Mouse (Mus musculus) granulocyte monocyte progenitor cell, adult 5-6 weeks (primary cell): Measurements from ENCODE around the gene Gata5. TPM values are rescaled to one million over a fixed set of nuclear protein-coding genes. Genes with fewer than 3 reads are reported as not detected.

Source experiments
- ATAC-seq: replicated peaks from 2 replicates; pipeline ENCODE4 v1.8.0; 2016; ENCODE audit warnings: mild to moderate bottlenecking, moderate TSS enrichment, inconsistent platforms; ENCODE audit not compliant: poor library complexity, severe bottlenecking
- total RNA-seq, 2 experiments: library from RNA; stranded (forward) in 1 of 2; stranded (reverse) in 1 of 2; fragments of 200-712, 200-1000 nt in 1 of 2; fragments of >200 nt in 1 of 2; fragmentation: Nextera tagmentation in 1 of 2; gene quantifications; 2 replicates each; pipeline ENCODE4 v1.2.3; 2014 to 2017

Gata5 gene
- total RNA-seq (2014; fragmentation: Nextera tagmentation) (not detected in 2 replicates), total RNA-seq (2017) (not detected in 2 replicates)

DNA sequence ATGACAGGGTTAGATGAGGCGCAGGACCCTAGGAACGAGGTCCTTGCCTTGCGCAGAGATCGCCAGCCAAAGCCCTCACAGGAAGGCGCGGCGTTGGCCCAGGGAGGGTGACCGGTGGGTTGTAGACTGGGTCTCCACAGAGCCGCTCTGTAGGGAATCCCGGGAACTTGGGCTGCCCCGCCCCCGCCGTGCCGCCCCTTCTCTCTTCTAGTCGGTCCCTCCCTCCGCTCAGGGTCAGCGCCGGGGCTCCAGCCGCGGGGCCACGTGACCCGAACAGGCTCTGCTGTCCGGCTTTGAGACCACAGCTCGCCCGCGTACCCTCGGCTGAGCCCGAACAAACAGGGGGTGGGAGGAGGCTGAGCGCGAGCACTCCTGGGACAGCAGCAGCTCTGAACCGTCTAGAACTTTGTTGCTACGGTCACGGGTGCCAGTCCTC lies at the start of gene Gata5:
Gene Gata5 (minus strand): TSS at position 149 of the 436 bp plus-strand sequence.
- 0 out of 2 replicates have a peak, but pooled peaks have one; percentile 10 for ATAC-seq

DNA sequence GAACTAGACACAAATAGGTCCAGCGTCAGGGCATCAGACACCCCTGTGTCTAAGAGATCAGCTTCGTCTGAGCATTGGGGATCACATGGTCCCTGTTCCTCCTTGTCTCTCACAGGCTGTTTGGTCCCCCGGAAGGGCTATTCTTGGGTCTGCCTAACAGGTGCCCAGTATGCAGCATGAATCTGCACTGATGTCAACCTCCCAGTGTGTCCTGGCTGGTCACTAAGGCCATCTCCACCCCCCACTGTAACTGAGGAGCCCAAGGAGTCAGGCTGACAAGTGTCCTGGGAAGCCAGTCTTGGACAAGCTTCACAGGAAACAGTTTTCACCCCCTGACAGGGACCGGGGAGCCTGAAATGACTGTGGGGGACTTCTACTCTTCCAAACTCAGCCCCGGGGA lies 42.2 kb upstream of the Gata5 start:
- no peak for ATAC-seq

DNA sequence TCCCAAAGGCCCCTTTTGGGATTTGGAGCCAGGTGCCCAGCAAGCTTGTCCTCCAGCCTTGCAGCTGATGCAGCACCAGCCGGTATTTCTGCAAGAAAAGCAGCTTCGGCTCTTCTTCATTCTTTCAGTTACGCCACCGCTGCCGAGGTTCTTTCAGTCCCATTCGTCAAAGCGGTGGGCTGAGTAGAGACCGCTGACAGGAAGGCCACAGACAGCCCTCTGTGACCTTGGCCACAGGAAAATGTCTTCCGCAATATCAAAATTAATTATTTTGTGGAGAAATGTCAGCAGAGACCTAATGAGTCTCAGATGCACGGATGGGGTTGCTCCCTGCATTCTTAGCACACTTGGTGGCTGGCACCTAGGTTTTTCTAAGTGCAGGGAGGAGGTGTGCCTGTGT lies 38.8 kb upstream of the Gata5 start:
- no peak for ATAC-seq

DNA sequence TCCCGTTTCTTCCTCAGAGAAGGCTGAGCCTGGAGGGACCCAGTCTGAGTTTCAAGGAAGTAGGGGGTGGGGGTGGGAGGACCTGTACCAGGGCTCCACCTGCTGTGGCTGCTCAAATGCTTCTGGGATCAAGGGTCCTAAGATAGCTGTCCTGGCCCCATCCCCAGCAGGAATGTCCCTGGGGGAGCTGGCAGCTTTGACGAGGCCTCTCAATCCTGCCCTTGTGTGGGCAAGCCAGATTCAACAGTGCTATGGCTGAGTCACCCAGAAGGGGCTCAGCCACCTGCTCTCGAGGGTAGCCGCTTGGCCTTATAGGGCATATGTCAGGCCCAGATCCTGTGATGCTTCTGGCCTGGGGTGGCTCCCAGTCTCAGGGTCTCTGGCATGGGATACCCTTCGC lies 33.9 kb upstream of the Gata5 start:
- ATAC-seq: no peak

DNA sequence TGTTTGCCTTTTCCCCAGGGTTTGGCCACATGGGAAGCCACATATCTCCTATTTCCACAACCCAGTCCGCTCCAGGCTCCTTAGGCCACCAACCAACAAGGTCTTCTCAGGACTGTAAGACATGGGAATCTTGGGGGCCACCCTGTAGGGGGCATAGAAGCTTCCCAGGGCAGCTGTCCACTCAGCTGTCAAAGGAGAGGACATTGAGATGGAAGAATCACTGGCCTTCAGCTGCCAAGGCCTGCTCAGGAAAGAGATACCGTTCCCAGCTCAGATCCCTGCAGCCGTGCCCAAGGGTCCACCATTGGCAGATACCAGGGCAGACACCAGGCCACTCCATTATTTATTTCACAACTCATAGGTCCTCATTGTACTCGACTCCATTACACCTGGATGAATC lies 32.9 kb upstream of the Gata5 start:
- ATAC-seq: no peak

DNA sequence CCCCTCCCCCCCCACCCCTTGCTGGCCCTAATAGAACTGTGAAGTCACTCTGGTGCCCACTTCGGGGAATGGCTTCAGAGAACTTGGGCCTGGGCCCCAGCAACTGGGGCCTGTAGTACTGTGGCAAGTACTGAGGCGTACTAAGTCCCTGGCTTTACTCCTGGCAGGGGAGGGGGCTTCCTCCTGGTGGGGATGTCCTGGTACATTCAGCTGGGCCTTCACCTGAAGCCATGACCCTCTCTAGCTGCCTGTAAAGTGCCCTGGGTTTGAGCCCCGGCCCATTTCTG lies 28.9 kb upstream of the Gata5 start:
- no peak for ATAC-seq

DNA sequence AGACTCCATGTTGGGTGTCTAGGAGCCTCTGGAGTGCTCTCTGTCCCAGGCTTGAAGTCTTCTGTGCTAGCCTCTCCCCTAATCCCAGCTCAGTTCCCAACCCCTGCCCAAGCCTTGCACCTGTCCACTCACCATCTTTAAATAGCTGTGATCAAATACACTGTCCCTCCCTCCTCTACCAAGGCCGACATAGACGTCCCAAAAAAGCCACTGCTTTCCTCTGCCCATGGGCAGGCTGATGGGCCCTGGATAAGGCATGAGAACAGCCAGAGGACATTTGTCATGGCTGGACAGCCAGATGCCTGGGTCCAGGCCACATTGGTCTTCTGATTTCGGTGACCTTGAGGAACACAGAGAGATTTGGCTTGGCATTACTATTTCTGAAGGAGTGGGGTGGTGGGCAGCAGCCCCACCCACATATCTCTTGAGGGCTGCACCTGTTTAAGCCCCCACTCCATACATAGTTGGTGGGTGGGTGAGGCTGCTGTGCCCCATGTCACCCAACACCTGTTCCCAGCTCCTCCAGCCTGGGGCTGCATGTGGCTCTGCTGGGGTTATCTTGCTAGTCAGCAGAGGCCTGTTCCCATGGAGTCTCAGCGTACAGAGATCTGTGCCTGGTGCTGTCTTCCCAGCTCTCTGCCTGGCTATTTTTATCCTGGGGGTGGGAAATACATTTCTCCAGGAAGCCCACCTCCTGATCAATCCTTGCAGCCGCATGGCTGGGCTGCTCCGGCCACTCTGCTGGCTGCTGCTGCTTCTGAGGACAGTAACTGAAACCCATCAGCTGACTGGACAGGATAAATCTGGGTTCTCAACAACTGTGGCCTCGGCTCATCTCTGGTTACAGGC lies 28.3 kb upstream of the Gata5 start:
- no peak for ATAC-seq

DNA sequence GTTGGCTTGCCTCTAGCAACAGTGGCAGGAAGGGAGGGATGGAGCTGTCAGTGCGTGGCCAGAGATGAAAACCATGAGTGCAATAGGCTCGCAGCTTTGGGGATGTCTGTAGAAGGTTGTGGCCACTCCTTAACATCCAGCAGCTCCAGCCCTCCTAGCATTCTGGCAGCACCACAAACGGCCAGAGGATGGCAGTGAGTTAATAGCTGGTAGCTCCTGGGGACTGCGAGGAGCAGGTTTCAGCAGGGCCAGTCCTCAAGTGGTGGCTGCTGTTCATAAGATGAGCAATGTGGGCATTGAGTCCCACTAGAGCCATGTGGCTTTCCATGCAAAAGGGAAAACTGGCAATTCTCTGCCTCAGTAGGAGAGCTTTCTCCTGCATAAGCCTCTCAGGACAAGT lies 24.6 kb upstream of the Gata5 start:
- no peak for ATAC-seq

DNA sequence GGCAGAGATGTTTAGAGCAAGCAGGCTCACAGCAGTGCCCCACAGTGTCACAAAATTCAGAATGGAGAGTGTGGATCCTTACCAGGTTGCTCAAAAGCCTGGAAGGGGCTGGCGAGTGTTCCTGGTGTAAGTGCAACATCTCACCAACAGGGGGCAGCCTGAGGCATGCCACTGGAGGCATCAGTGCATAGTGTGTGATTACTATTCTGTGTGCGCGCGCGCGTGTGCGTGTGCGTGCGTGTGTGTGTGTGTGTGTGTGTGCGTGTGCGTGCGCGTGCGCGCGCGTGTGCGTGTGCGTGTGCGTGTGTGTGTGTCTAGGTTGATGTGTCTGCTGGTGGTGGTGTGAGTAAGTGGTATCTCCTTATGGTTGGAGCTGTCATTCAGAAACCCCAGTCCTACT lies 18.8 kb upstream of the Gata5 start:
- peak; percentile 88 for ATAC-seq

DNA sequence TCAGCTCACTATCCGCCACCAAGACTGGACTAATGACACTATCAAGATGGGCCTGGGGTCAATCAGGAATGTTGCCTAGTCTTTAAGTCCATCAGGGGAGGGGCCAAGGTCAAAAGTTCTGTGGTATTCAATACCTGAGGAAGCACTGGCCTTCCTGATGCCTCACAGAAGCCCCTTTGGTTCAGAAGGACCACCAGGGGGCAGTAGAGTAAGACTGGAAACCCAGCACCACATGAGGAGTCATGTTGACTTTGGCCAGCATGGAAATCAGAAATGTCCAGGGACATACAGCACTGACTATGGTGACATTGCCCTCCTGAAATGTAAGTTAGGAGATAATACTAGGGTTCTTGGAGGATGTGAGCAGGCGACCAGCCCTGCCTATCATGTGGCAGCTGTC lies 16.2 kb upstream of the Gata5 start:
- peak; percentile 40 for ATAC-seq

DNA sequence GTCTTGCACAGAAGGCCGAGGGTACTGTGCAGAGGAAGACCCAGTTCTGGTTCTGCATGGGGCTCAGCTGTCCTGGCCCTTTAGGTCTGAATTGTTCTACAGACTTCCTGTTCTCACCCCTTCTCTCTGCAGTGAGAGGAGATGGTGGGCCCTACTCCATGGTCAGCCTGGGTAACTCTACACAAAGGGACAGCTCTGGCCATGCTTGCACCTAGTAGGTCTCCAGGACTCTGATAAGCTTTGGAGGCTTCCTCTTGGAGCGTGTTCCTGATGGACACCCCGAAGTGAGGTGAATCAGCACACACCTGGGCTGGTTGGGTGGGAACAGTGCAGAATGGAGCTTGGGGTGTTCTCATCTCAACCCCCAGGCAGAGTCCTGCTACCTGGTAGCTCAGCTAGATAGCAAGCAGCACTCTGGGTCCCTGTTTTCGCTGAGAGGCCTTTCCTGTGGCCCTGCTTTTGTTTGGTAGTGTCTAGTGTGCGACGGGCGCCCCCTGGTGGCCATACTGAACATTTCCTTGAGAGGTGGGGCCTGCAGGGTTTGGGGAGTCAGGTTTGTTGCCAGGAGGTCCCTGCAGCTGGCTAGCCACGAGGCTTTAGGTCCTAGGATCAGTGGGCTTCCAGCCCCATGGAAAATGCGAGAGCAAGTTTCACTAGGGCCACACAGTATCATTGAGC lies 12.5 kb upstream of the Gata5 start:
- peak; percentile 83 for ATAC-seq

DNA sequence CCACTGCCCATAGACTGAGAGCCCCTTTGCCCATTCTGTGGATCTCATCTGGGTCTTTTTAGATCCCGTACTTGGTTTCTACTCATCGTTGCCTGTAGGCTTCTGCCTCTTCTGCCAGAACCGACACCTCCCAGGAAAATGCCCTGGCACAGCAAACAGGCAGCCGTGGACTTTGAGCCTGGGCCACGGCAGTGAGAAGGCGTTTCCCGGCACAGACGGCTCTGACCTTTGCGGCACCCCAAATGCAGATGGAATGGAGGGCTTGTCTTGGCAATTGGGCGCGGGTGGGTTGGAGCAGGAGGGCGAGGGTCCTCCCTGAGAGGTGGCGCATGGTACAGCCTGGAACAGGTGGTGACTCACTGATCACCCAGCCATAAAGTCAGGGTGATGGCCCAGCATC lies 8.6 kb upstream of the Gata5 start:
- no peak for ATAC-seq

DNA sequence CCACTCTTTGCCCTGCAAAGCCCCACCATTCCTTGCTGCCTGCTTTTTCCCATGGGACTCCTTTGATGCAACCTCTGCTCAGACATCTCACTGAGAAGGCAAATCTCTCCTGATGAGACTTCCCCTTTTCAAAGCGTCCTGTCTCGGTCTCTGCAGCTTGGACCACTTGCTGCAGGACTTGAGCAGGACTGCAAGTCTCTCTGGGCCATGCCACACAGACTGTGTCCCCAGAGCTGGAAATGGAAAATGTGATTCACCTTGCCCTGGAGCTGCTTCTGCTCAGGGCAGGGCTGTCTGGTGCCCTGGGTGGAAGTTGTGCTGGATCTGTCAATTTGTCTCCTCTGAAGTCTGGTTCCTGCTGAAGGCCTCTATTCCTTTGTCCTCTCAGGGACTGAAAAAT lies 7.7 kb upstream of the Gata5 start:
- ATAC-seq: no peak; the same call in 1 of the 2 replicates

DNA sequence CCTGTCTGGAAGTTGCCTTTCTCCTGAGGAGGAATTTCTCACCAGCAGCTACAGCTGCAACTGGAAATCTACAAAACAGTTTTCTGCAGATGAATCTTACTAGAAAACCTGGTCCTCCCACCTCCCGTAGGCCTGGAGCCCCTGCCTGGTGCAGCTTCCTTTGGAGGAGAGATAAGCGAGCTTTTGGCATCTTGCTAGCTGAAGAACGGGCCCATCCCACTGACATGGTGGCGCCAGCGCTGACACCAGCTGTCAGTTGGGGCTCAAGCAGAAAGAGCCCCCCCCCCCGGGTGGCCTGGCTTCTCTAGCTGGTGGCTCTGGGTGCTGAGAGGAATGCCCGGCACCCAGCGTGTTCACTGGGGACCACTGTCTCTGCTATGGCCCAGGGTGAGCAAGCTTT lies 6.7 kb upstream of the Gata5 start:
- ATAC-seq: no peak

DNA sequence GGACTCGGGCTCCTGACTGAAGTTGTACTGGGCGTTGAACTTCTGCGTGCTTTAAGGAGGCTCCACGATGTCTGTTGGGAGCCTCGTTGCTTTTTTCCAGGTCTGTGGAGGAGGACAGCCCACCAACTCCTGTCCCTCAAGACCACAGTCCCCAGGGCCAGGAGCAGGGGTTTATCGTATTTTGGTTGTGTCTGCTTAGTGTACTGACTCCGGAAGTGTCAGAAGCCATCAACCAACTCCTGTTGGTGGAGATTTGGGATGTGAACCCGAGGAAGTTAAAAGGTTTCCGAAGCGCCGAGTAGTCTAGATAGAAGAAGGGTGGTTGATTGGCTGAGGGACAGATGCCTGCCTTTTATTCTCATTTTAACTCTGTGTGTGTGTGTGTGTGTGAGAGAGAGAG lies 5.4 kb upstream of the Gata5 start:
- ATAC-seq: no peak

DNA sequence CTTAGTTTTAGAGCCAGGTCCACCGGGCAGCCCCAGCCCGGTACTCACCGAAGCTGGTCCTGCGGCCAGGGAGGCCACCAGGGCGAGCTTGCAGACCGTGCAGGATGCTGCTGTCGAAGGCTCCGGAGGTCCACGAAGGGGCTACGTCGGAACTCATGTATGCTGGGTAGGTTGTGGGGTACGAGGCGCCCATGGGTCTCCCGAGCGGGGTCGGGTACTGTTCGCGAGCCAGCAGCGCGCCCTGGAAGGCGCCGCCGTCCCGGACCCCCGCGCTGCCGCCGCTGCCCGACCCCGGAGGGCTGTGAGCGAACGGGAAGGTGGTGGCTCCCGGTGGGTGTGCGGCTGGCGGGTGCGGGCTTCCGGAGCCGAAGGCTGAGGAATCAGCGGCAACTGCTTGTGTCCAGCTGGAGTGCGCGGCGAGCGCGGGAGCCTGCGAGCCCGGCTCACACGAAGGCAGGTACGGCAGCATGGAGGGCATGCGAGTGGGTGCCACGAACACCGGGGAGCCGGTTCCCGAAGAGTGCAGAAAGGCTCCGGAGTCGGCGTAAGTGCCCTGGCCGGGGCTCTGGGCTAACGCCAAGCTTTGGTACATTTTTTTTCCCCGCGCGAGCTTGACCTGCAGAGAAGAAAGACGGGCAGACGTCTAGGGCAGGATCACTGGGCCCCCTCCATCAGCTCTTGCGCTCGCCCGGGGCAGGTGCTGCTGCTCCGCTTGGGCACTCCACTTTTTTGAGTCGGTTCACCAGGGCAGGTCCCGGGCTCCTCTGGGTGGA lies 535 bp downstream of the Gata5 start:
- no peak for ATAC-seq

DNA sequence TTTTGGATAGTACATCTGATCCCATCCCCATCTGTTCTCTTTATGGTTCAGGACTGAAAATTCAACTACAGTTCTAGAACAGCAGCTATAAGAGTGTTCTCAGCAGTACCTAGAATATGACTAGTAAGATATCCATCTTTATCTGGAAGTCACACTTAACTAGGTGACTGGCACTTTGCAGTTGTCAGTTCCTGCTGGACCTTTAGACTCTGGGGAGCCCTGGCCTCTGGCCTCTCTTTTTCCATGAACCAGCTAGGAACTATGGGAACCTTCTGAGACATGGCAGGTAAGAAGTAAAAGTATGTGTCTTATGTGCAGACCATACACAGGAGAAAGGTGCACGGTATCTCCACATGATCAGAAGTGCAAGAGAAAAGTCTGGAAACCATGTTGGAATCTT lies 5.0 kb downstream of the Gata5 start:
- no peak for ATAC-seq

DNA sequence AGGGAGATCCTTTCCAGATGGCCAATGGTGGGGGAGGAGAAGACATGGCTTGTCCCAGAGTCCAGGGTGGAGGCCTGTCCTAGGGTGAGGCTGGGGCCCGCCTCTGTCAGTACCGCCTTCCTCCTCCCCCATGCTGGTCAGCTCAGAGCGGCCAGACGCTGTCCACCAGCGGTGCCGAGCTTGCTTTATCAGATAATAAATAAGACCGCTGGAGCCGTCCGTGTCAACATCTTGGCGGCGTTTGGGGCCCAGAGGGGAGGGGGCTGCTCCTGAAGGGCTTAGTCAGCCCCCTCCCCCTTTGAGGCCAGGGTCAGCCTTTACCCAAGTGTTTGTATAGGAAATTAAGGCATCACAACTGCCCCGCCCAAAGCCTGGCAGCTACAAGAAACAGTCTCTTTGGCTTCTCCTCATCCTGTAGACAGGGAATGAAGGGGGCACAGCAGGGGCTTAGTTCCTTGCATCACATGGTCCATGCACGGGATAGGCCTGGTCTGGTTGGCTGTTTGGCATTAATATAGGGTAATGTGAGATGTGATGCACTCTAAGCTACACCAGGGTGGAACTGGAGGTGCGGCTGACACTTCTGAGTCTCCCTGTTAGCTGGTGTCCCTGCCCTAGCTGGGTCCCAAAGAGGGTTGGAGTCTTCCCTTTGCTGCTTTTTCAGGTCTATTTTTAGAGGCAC lies 11.7 kb downstream of the Gata5 start:
- no peak for ATAC-seq

DNA sequence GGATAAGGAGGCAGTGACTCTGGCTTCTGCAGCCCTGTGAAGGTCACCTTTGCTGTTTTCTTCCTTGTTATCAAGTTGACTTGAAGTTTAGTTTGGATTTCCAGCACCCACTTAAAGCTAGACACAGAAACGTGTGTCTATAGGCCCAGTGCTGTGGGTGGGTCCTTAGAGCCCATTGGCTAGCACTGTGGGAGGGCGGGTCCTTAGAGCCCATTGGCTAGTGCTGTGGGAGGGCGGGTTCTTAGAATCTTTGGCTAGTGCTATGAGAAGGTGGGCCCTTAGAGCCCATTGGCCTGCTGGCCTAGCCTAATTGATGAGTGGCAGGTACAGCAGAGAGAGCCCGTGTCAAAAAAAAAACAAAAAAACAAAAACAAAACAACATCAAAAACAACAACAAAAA lies 14.3 kb downstream of the Gata5 start:
- ATAC-seq: no peak

DNA sequence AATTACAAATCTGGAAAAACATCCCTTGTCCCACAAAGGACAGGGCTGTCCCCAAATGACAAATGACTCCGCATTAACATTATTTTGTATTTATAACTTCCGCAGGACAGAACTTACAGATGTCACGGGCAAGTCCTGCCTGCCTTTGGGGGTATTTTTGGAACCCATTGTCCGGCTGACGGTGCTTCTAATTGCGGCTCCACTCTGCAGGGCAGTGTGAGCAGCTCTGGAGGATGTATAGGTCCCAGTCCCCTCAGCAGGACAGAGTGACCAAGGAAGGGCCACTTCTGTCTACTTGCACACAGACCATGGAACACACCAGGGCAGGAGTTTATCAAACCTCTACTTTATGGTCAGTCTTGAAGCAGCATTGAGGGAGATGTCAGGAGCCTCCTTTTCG lies 16.9 kb downstream of the Gata5 start:
- ATAC-seq: no peak

DNA sequence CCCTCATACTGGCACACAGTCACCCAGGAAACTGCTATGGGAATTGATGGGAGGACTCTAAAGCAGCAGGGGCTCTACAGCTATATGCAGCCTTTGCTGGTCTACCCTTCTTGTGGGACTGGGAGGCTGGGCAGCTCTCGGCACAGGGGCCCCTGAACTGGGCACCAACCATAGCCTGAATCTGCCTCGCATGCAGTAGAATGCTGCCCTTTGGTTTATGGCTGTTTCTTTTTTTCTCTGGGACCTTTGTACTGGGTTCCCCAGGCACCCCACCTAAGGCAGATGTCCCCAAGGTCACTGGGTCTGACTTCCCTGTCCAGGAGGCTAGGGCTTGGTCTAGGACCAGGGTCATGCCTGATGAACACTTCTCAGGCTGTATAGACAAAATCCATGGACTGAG lies 20.2 kb downstream of the Gata5 start:
- ATAC-seq: no peak
